Mouse (Mus musculus) forebrain, embryonic 16.5 days (tissue): ENCODE measurements at regions not wholly inside any gene's neighbourhood (a gene's known extent, or its start where the extent isn't known, plus 50 kb on each side); places are given as distances from the start of the nearest gene placed in this dataset.
"Not testable (repeated sequence)": the region's sequence is repeated elsewhere in the genome, so short reads cannot be mapped to it uniquely, and the experiment has no call there.

Source experiments
- ATAC-seq: fragments of 200-750 bp; cut with Nextera tagmentation; 2 replicates; pipeline ENCODE4 v1.8.0; 2017; ENCODE audit warnings: mild to moderate bottlenecking, moderate library complexity
- H3K27ac ChIP-seq: fragments of 300-500 bp; sonication (generic); 2 replicates; pipeline ENCODE4 v1.5.1; 2014; ENCODE audit warnings: low read length, control low read depth
- H3K27me3 ChIP-seq: fragments of 300-500 bp; sonication (generic); replicated peaks from 2 replicates; pipeline ENCODE4 v1.6.1; 2014; ENCODE audit warnings: low read length; ENCODE audit not compliant: control insufficient read depth, insufficient read depth
- H3K36me3 ChIP-seq: fragments of 300-500 bp; sonication (generic); 2 replicates; pipeline ENCODE4 v1.6.1; 2014; ENCODE audit not compliant: control insufficient read depth, insufficient read depth
- H3K4me1 ChIP-seq: fragments of 300-500 bp; sonication (generic); replicated peaks from 2 replicates; pipeline ENCODE4 v1.6.1; 2014; ENCODE audit warnings: low read length; ENCODE audit not compliant: control insufficient read depth, insufficient read depth
- H3K4me2 ChIP-seq: fragments of 300-500 bp; sonication (generic); 2 replicates; pipeline ENCODE4 v1.6.1; 2014; ENCODE audit warnings: mild to moderate bottlenecking, low read length, control low read depth
- H3K4me3 ChIP-seq: fragments of 300-500 bp; sonication (generic); replicated peaks from 2 replicates; pipeline ENCODE4 v1.5.1; 2014; ENCODE audit warnings: mild to moderate bottlenecking, low read length, control low read depth
- H3K9ac ChIP-seq: fragments of 300-500 bp; sonication (generic); replicated peaks from 2 replicates; pipeline ENCODE4 v1.6.1; 2014; ENCODE audit warnings: low read depth, low read length, control low read depth
- H3K9me3 ChIP-seq: fragments of 300-500 bp; sonication (generic); 2 replicates; pipeline ENCODE4 v1.6.1; 2016; ENCODE audit warnings: low read length; ENCODE audit not compliant: control insufficient read depth
- WGBS: fragments of 180-500 bp; shearing (Covaris S2); extraction: QIAGEN DNeasy Blood & Tissue Kit; methylation state at CpG from one replicate; pipeline ENCODE4 v1.1.7; 2014; 5-methylcytosine and 5-hydroxymethylcytosine counted together

DNA sequence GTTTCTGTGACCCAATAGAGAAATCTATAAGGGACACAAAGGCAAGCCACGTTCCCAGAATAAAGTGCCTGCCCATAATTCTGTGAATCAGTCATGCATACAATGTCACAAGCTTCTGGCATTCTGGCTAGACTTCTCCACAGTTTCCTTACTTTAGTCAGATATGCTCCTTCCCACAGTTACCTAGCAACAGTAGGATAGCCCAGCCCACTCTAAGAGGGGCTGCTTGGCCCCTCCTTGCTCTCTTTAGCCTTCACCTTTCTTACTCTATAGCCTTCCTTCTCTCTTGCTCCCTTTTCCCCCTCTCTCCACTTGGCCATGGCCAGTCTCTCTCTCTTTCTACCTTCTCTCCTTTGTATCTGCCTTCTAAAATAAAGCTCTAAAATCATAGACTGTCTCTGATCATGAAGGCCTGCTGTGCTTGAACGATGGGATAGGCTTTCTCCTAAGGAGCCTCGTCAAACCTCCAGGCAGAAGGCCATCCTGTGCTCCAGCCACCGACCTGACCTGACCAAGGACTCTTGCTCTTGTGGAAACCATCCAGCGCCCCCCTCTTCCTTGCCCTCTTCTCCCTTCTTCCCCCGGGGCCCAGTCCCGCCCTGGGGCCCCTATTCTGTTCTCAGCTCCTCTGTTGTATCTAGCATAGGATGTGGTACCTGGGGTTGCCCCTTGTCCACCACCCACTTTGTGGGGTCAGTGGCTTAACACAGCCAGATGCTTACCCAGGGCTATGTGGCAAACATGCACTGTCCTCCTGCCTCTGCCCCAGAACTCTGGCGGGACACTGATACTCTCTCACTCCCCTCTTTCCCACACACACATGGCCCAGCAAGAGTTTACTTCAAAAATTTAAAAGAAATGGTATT lies 1723.8 kb upstream of the Igfbp7 start:
- H3K4me3 ChIP-seq: no peak overlapping the region
- peak; percentile 55; the same call in 1 of the 2 replicates for ATAC-seq

DNA sequence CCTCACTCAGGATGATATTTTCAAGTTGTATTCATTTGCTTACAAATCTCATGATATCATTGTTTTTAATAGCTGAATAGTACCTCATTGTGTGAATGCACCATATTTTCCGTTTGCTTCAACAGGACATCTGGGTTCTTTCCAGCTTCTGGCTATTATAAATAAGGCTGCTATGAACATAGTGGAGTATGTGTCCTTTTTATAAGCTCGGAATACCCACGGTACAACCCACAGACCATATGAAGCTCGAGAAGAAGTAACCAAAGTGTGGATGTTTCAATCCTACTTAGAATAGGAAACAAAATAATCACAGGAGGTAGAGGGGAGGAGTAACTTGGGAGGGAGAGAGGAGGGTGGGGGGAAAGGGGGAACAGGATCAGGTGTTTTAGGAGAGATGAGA lies 1675.3 kb upstream of the Igfbp7 start:
- Histone ChIP-seq H3K4me1 (no peaks in the 10 kb centered on the region), H3K36me3 (no peaks in the 10 kb centered on the region), H3K9ac (no peak overlapping the region), H3K9me3 (no peaks in the 10 kb centered on the region), H3K4me3 (no peak overlapping the region), H3K4me2 (no peak overlapping the region), H3K27me3 (no peaks in the 10 kb centered on the region), H3K27ac (no peak overlapping the region)
- 90% methylated on average over 4 of the region's 4 CpGs for WGBS
- ATAC-seq: no peak

More for the DNA sequence above, 1723.8 kb upstream of the Igfbp7 start:
- Histone ChIP-seq H3K36me3 (no peaks in the 10 kb centered on the region), H3K27ac (no peak overlapping the region), H3K4me1 (no peaks in the 10 kb centered on the region), H3K27me3 (no peaks in the 10 kb centered on the region), H3K9ac (no peak overlapping the region), H3K4me2 (no peak overlapping the region), H3K9me3 (no peaks in the 10 kb centered on the region)
- 73% methylated on average over 8 of the region's 8 CpGs for WGBS

DNA sequence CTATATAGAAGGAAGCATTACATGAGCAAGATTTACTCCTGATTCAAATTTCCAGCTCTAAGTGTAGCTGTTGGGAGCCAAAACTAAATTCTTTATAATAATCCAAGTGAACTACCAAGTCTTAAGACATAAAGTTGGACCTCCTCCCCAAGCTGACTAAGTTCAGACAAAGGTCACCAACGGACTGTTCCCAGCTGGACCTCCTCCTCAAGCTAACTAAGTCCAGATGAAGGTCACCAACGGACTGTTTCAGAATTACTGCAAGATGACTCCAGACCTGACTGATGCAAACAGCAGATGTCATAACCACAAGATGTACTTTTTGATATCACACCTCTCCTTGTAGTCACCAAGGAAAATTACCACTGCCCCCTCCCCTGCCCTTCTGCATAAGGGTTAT lies 1652.0 kb upstream of the Igfbp7 start:
- not testable (repeated sequence) for H3K9ac ChIP-seq, H3K4me1 ChIP-seq, ATAC-seq, H3K27me3 ChIP-seq, H3K36me3 ChIP-seq, H3K4me3 ChIP-seq, H3K4me2 ChIP-seq, H3K27ac ChIP-seq, H3K9me3 ChIP-seq
- WGBS: 87% methylated on average over 2 of the region's 2 CpGs
